Mouse (Mus musculus) heart, embryonic 12.5 days (tissue): Measurements from ENCODE around the gene Fam135a. TPM values are rescaled to one million over a fixed set of nuclear protein-coding genes. Genes with fewer than 3 reads are reported as not detected.

Source experiments
- ATAC-seq: fragments of 200-750 bp; cut with Nextera tagmentation; 2 replicates; pipeline ENCODE4 v1.8.0; 2017; ENCODE audit warnings: moderate TSS enrichment, moderate library complexity; ENCODE audit not compliant: insufficient number of reproducible peaks, low FRiP score
- H3K27ac ChIP-seq: fragments of 300-500 bp; sonication (generic); 2 replicates; pipeline ENCODE4 v1.5.1; 2016; ENCODE audit warnings: mild to moderate bottlenecking, moderate library complexity; ENCODE audit not compliant: poor library complexity, severe bottlenecking
- H3K27me3 ChIP-seq: fragments of 300-500 bp; sonication (generic); replicated peaks from 2 replicates; pipeline ENCODE4 v1.6.1; 2016; ENCODE audit warnings: mild to moderate bottlenecking, moderate library complexity
- H3K36me3 ChIP-seq: fragments of 300-500 bp; sonication (generic); 2 replicates; pipeline ENCODE4 v1.6.1; 2016; ENCODE audit warnings: mild to moderate bottlenecking, moderate library complexity
- H3K4me1 ChIP-seq: fragments of 300-500 bp; sonication (generic); replicated peaks from 2 replicates; pipeline ENCODE4 v1.6.1; 2016; ENCODE audit warnings: mild to moderate bottlenecking
- H3K4me2 ChIP-seq: fragments of 300-500 bp; sonication (generic); 2 replicates; pipeline ENCODE4 v1.6.1; 2016; ENCODE audit warnings: mild to moderate bottlenecking, moderate library complexity
- H3K4me3 ChIP-seq: fragments of 300-500 bp; sonication (generic); 2 replicates; pipeline ENCODE4 v1.5.1; 2016; ENCODE audit warnings: mild to moderate bottlenecking
- H3K9ac ChIP-seq: fragments of 300-500 bp; sonication (generic); 2 replicates; pipeline ENCODE4 v1.6.1; 2016; ENCODE audit warnings: mild to moderate bottlenecking, moderate library complexity
- H3K9me3 ChIP-seq: fragments of 300-500 bp; sonication (generic); replicated peaks from 2 replicates; pipeline ENCODE4 v1.6.1; 2016; ENCODE audit warnings: mild to moderate bottlenecking, moderate library complexity
- WGBS: fragments of 180-500 bp; shearing (Covaris S2); methylation state at CpG from one replicate; pipeline ENCODE4 v1.1.7; 2016; 5-methylcytosine and 5-hydroxymethylcytosine counted together
- polyA plus RNA-seq: library from polyadenylated mRNA; unstranded; fragments of >200 nt; fragmentation: Nextera tagmentation; extraction: Ambion mirVana; gene quantifications from 2 replicates; pipeline ENCODE4 v1.2.1, GENCODE M21; 2016

Fam135a gene
- polyA plus RNA-seq, 1 experiment from 2014 or later: 35.1 TPM

- no peaks in the 10 kb centered on the region for H3K27me3 ChIP-seq
- peaks cover 4% of the 10 kb centered on the region; the same call in 1 of the 2 replicates for H3K9me3 ChIP-seq
- WGBS: 86% methylated on average over 4 of the region's 4 CpGs
- H3K27ac ChIP-seq: no peak overlapping the region
- no peak for ATAC-seq
- H3K4me1 ChIP-seq: no peaks in the 10 kb centered on the region
- H3K4me2 ChIP-seq: no peak overlapping the region
- no peak overlapping the region for H3K4me3 ChIP-seq
- peaks cover 13% of the 10 kb centered on the region for H3K36me3 ChIP-seq
- H3K9ac ChIP-seq: no peak overlapping the region
Observed at GRCm38 (mm10) chr1:24066706-24067105, 33.4 kb downstream of the Fam135a start.

GRCm38 (mm10) chr1:24055706-24056105 lies 44.4 kb downstream of the Fam135a start:
- H3K4me1 ChIP-seq: no peaks in the 10 kb centered on the region
- H3K4me3 ChIP-seq: no peak overlapping the region
- H3K36me3 ChIP-seq: peaks cover 23% of the 10 kb centered on the region
- no peaks in the 10 kb centered on the region for H3K27me3 ChIP-seq
- no peaks in the 10 kb centered on the region for H3K9me3 ChIP-seq
- no peak for ATAC-seq
- no peak overlapping the region for H3K9ac ChIP-seq
- WGBS: 92% methylated on average over 14 of the region's 14 CpGs
- no peak overlapping the region for H3K27ac ChIP-seq
- no peak overlapping the region for H3K4me2 ChIP-seq

- Histone ChIP-seq H3K4me2 (no peak overlapping the region), H3K27ac (no peak overlapping the region), H3K4me3 (no peak overlapping the region), H3K9ac (no peak overlapping the region), H3K9me3 (no peaks in the 10 kb centered on the region), H3K4me1 (peaks cover 2% of the 10 kb centered on the region; the same call in 1 of the 2 replicates), H3K27me3 (no peaks in the 10 kb centered on the region), H3K36me3 (peaks cover 12% of the 10 kb centered on the region)
- ATAC-seq: no peak
- 70% methylated on average over 6 of the region's 6 CpGs for WGBS
Observed at GRCm38 (mm10) chr1:24046730-24047510, 53.2 kb downstream of the Fam135a start.

- Histone ChIP-seq H3K4me2 (no peak overlapping the region), H3K27me3 (no peaks in the 10 kb centered on the region), H3K9ac (no peak overlapping the region), H3K4me3 (no peak overlapping the region), H3K27ac (no peak overlapping the region), H3K9me3 (no peaks in the 10 kb centered on the region), H3K36me3 (peaks cover 12% of the 10 kb centered on the region; the same call in 1 of the 2 replicates), H3K4me1 (peaks cover 2% of the 10 kb centered on the region; the same call in 1 of the 2 replicates)
- WGBS: 62% methylated on average over 5 of the region's 5 CpGs
- ATAC-seq: no peak
Observed at GRCm38 (mm10) chr1:24045627-24046026, 54.5 kb downstream of the Fam135a start.

- Histone ChIP-seq H3K9ac (no peak overlapping the region), H3K4me1 (peaks cover 2% of the 10 kb centered on the region; the same call in 1 of the 2 replicates), H3K4me3 (no peak overlapping the region), H3K4me2 (no peak overlapping the region), H3K27me3 (no peaks in the 10 kb centered on the region), H3K36me3 (peaks cover 16% of the 10 kb centered on the region; the same call in 1 of the 2 replicates), H3K9me3 (no peaks in the 10 kb centered on the region), H3K27ac (no peak overlapping the region)
- ATAC-seq: no peak
- 74% methylated on average over 5 of the region's 5 CpGs for WGBS
Observed at GRCm38 (mm10) chr1:24043007-24043406, 57.1 kb downstream of the Fam135a start.

GRCm38 (mm10) chr1:24033759-24034423 lies 66.2 kb downstream of the Fam135a start:
- Histone ChIP-seq H3K27ac (no peak overlapping the region), H3K36me3 (peaks cover 23% of the 10 kb centered on the region), H3K4me3 (no peak overlapping the region), H3K9me3 (no peaks in the 10 kb centered on the region), H3K9ac (no peak overlapping the region), H3K4me2 (no peak overlapping the region), H3K27me3 (no peaks in the 10 kb centered on the region), H3K4me1 (no peaks in the 10 kb centered on the region)
- no peak for ATAC-seq
- WGBS: 52% methylated on average over 2 of the region's 2 CpGs

GRCm38 (mm10) chr1:24010821-24011220 lies 89.3 kb downstream of the Fam135a start:
- Histone ChIP-seq H3K27me3 (no peaks in the 10 kb centered on the region), H3K4me3 (no peak overlapping the region), H3K4me2 (no peak overlapping the region), H3K9ac (no peak overlapping the region), H3K4me1 (no peaks in the 10 kb centered on the region), H3K9me3 (no peaks in the 10 kb centered on the region), H3K27ac (no peak overlapping the region), H3K36me3 (peaks cover 27% of the 10 kb centered on the region; the same call in 1 of the 2 replicates)
- 82% methylated on average over 6 of the region's 6 CpGs for WGBS
- no peak for ATAC-seq

GRCm38 (mm10) chr1:24010016-24010415 lies 90.1 kb downstream of the Fam135a start:
- Histone ChIP-seq H3K4me1 (no peaks in the 10 kb centered on the region), H3K36me3 (peaks cover 26% of the 10 kb centered on the region; the same call in 1 of the 2 replicates), H3K27me3 (no peaks in the 10 kb centered on the region), H3K9me3 (no peaks in the 10 kb centered on the region), H3K4me2 (no peak overlapping the region), H3K27ac (no peak overlapping the region), H3K4me3 (no peak overlapping the region), H3K9ac (no peak overlapping the region)
- no peak for ATAC-seq
- WGBS: 84% methylated on average over 6 of the region's 6 CpGs

- ATAC-seq: no peak
- no peak overlapping the region for H3K9ac ChIP-seq
- H3K4me3 ChIP-seq: no peak overlapping the region
- H3K9me3 ChIP-seq: no peaks in the 10 kb centered on the region
- H3K4me2 ChIP-seq: no peak overlapping the region
- 84% methylated on average over 8 of the region's 8 CpGs for WGBS
- no peaks in the 10 kb centered on the region; the same call in 1 of the 2 replicates for H3K4me1 ChIP-seq
- H3K27me3 ChIP-seq: no peaks in the 10 kb centered on the region
- peaks cover 11% of the 10 kb centered on the region for H3K36me3 ChIP-seq
- H3K27ac ChIP-seq: no peak overlapping the region
Observed at GRCm38 (mm10) chr1:24007621-24008020, 92.5 kb downstream of the Fam135a start.

- peak within 1 kb of the TSS; percentile 95 for H3K27ac ChIP-seq
- no peaks in the 10 kb centered on the region for H3K9me3 ChIP-seq
- H3K36me3 ChIP-seq: peaks cover 28% of the 10 kb centered on the region
- 1% methylated on average over 47 of the region's 47 CpGs for WGBS
- no peaks in the 10 kb centered on the region; the same call in 1 of the 2 replicates for H3K4me1 ChIP-seq
- ATAC-seq: peak; percentile 97
- peak within 1 kb of the TSS; percentile 86 for H3K4me3 ChIP-seq
- peak within 1 kb of the TSS; percentile 89 for H3K9ac ChIP-seq
- no peaks in the 10 kb centered on the region for H3K27me3 ChIP-seq
- H3K4me2 ChIP-seq: peak within 1 kb of the TSS; percentile 65
Observed at GRCm38 (mm10) chr1:24005070-24005804, 94.9 kb downstream of the Fam135a start, which contains the start of gene Sdhaf4. Gene Sdhaf4, minus strand, starts transcription at chr1:24005656.

GRCm38 (mm10) chr1:23999318-23999717 lies 100.8 kb downstream of the Fam135a start:
- WGBS: 89% methylated on average over 5 of the region's 5 CpGs
- Histone ChIP-seq H3K36me3 (peaks cover 69% of the 10 kb centered on the region), H3K9me3 (no peaks in the 10 kb centered on the region), H3K9ac (no peak overlapping the region), H3K27ac (no peak overlapping the region), H3K4me1 (no peaks in the 10 kb centered on the region; the same call in 1 of the 2 replicates), H3K4me2 (no peak overlapping the region), H3K27me3 (no peaks in the 10 kb centered on the region), H3K4me3 (no peak overlapping the region)
- ATAC-seq: no peak
